Mouse (Mus musculus) embryonic fibroblast, embryonic 13.5 days (primary cell): Measurements from ENCODE around the gene Spred2.

ENCODE experiments used
- CTCF ChIP-seq: IDR thresholded peaks from 2 replicates; pipeline ENCODE4 v1.5.1; 2011; ENCODE audit warnings: mild to moderate bottlenecking, control low read depth, low read length, moderate library complexity, borderline replicate concordance; ENCODE audit not compliant: insufficient read depth
- POLR2A ChIP-seq: IDR thresholded peaks from 2 replicates; pipeline ENCODE4 v1.6.1; 2011; ENCODE audit warnings: low read depth, mild to moderate bottlenecking, control low read depth, low read length, moderate library complexity

DNA sequence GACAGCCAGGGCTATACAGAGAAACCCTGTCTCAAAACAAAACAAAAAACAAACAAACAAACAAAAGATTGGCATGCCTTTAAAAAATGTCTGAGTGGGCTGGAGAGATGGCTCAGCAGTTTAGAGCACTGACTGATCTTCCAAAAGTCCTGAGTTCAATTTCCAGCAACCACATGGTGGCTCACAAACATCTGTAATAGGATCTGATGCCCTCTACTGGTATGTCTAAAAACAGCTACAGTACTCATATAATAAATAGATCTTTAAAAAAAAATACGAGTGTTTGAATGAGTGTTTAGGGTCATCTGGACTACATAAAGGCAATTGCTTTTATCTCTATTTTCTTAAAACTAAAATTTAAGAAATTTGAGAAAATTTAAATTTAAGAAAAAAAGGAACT is 143.3 kb downstream of the Spred2 start:
- no peak for TF ChIP-seq CTCF
- no peak for TF ChIP-seq POLR2A
